Mouse (Mus musculus) limb, embryonic 10.5 days (tissue): ENCODE data around the gene Bmp8b. TPM values are rescaled to one million over a fixed set of nuclear protein-coding genes. Genes with fewer than 3 reads are reported as not detected.
"Not testable (repeated sequence)": the region's sequence is repeated elsewhere in the genome, so short reads cannot be mapped to it uniquely, and the experiment has no call there.

ENCODE experiments used
- DNase-seq: peaks from one replicate; pipeline ENCODE4 v3.0.0-alpha.2; 2017; ENCODE audit warnings: low spot score
- H3K27ac ChIP-seq: fragments of 300-500 bp; sonication (generic); 2 replicates; pipeline ENCODE4 v1.5.1; 2016; ENCODE audit warnings: mild to moderate bottlenecking
- H3K27me3 ChIP-seq: fragments of 300-500 bp; sonication (generic); 2 replicates; pipeline ENCODE4 v1.6.1; 2016; ENCODE audit warnings: low read depth, mild to moderate bottlenecking; ENCODE audit not compliant: poor library complexity, severe bottlenecking
- H3K36me3 ChIP-seq: fragments of 300-500 bp; sonication (generic); 2 replicates; pipeline ENCODE4 v1.6.1; 2016; ENCODE audit warnings: mild to moderate bottlenecking, moderate library complexity
- H3K4me1 ChIP-seq: fragments of 300-500 bp; sonication (generic); 2 replicates; pipeline ENCODE4 v1.6.1; 2016
- H3K4me3 ChIP-seq: fragments of 300-500 bp; sonication (generic); 2 replicates; pipeline ENCODE4 v1.5.1; 2016; ENCODE audit warnings: mild to moderate bottlenecking, moderate library complexity
- H3K9me3 ChIP-seq: fragments of 300-500 bp; sonication (generic); replicated peaks from 2 replicates; pipeline ENCODE4 v1.6.1; 2016; ENCODE audit warnings: mild to moderate bottlenecking
- WGBS: fragments of 180-500 bp; shearing (Covaris S2); methylation state at CpG from one replicate; pipeline ENCODE4 v1.1.7; 2016; 5-methylcytosine and 5-hydroxymethylcytosine counted together
- polyA plus RNA-seq: library from polyadenylated mRNA; unstranded; fragments of >200 nt; fragmentation: Nextera tagmentation; extraction: Ambion mirVana; gene quantifications from 2 replicates; pipeline ENCODE4 v1.2.1, GENCODE M21; 2016

Bmp8b gene
- polyA plus RNA-seq, 1 experiment from 2014 or later: 0.29 TPM

DNA sequence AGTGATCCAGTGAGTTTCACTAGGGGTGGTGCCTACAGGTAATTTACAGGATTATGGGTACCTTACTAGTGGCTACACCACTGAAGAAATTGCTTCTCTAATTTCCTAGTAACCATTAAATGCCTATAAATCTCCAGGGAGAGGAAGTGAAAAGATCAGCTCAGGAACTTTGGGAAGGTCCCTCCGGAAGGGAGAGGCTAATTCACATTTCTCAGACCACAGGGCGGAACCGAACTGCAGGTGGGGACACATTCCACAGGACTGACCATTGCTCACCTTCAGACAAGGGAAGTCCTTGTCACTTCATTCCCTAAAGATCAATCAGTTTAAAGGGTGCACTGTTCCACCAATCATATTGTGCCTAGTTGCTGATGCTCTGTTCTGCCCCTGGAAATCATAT is 56.3 kb downstream of the Bmp8b start:
- peaks cover 11% of the 10 kb centered on the region for H3K4me1 ChIP-seq
- 73% methylated on average over 3 of the region's 3 CpGs for WGBS
- not testable (repeated sequence) for H3K4me3 ChIP-seq, H3K27ac ChIP-seq, DNase-seq, H3K9me3 ChIP-seq, H3K27me3 ChIP-seq, H3K36me3 ChIP-seq

DNA sequence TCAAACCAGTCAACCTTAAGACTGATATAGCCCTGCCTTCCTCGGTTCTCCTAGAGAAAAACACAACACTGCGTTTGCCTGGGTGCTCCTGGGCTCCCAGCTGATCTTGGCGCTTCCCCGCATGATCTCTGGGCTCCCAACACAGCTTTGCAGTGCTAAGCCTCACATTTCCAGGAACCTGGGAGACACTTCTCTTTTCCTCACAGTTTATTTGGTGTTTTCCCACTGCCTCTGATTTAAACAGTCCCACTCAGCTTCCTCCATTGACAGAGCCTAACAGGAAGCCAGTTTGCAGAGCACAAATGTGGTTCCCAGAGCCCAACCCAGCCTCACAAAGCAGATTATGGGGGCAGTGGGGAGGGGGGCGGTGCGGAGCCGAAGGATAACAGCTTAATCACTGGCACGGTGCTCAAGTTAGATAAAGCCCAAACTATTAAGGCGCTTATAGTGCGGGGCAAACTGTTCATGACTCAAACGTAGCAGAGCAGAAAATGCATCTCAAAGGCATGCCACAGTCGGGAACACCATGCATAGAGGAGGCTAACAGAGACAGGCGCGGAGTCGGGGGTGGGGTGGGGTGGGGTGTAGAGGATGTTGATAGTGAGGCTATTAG is 57.4 kb downstream of the Bmp8b start:
- H3K27ac ChIP-seq: no peak overlapping the region
- WGBS: 27% methylated on average over 15 of the region's 15 CpGs
- H3K36me3 ChIP-seq: no peaks in the 10 kb centered on the region
- no peak for DNase-seq
- H3K27me3 ChIP-seq: peaks cover 6% of the 10 kb centered on the region; the same call in 1 of the 2 replicates
- H3K4me3 ChIP-seq: no peak overlapping the region
- H3K4me1 ChIP-seq: peaks cover 11% of the 10 kb centered on the region
- no peaks in the 10 kb centered on the region for H3K9me3 ChIP-seq

DNA sequence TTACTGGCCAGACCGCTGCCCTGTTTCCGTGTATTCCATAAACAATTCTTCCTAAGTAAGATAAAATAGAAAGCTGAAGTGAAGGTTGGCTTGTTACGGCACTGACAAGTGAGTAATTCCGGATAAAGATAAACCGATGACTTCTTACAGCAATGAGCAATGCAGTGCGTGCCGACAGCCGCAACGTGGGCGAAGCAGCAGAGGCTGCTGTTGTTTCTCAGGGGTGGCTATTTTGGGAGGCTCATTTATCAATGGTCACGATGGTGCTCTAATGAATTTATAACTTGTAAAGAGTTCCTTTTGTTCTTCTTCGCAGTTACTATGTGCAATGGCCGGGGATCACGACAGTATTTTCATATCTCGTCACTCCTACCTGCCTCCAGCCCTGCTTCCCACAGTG is 59.2 kb downstream of the Bmp8b start:
- Histone ChIP-seq H3K4me1 (peaks cover 11% of the 10 kb centered on the region), H3K4me3 (no peak overlapping the region)

DNA sequence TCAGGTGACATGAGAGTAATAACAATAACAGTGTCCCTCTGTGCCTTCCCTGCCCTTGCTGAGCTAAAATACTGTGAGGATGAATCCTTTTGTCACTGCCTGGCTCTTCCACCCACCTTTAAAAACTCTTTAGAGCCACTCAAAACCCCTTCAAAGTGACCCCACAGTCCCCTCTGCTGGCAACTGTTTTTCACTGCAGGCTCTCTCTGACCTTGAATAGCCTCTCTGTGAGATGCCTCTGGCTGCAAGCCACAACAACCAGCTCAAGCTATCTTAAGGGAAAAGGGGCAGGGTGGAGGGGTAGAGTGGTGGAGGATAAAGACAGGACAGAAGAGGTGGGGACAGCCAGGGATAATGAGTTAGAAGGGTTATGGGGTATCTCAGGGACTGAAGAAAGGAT is 66.8 kb downstream of the Bmp8b start:
- no peaks in the 10 kb centered on the region for H3K9me3 ChIP-seq
- no peak for DNase-seq
- H3K36me3 ChIP-seq: no peaks in the 10 kb centered on the region
- H3K4me1 ChIP-seq: no peaks in the 10 kb centered on the region
- H3K27me3 ChIP-seq: peaks cover 30% of the 10 kb centered on the region; the same call in 1 of the 2 replicates
- no peak overlapping the region for H3K4me3 ChIP-seq
- no peak overlapping the region for H3K27ac ChIP-seq

More for the DNA sequence above, 59.2 kb downstream of the Bmp8b start:
- H3K36me3 ChIP-seq: no peaks in the 10 kb centered on the region
- H3K27ac ChIP-seq: no peak overlapping the region
- no peaks in the 10 kb centered on the region for H3K9me3 ChIP-seq
- peaks cover 6% of the 10 kb centered on the region; the same call in 1 of the 2 replicates for H3K27me3 ChIP-seq
- 85% methylated on average over 15 of the region's 15 CpGs for WGBS
- no peak for DNase-seq

Other genes starting within 250 kb of the Bmp8b start
- 45.3 and 46.5 TPM in 2 replicates for gene Cap1, start 219.1 kb upstream of the Bmp8b start, polyA plus RNA-seq
- gene Mfsd2a, start 144.0 kb upstream of the Bmp8b start, polyA plus RNA-seq: 10.1 and 10.7 TPM in 2 replicates
- 25.5 and 28.6 TPM in 2 replicates for gene Mycl, start 109.5 kb upstream of the Bmp8b start, polyA plus RNA-seq
- 17.7 and 17.8 TPM in 2 replicates for gene Trit1, start 88.6 kb upstream of the Bmp8b start, polyA plus RNA-seq
- gene Oxct2b, start 11.1 kb downstream of the Bmp8b start, polyA plus RNA-seq: not detected in 2 replicates
- 133 and 144 TPM in 2 replicates for gene Ppie, start 34.8 kb downstream of the Bmp8b start, polyA plus RNA-seq
- gene Hpcal4, start 78.1 kb downstream of the Bmp8b start, polyA plus RNA-seq: 0.28 and 0.48 TPM in 2 replicates
- not detected in 2 replicates for gene Nt5c1a, start 96.3 kb downstream of the Bmp8b start, polyA plus RNA-seq
- 1.8 and 2.2 TPM in 2 replicates for gene Heyl, start 128.4 kb downstream of the Bmp8b start, polyA plus RNA-seq
- gene Pabpc4, start 157.2 kb downstream of the Bmp8b start, polyA plus RNA-seq: 54.1 and 64.4 TPM in 2 replicates
- not detected in 2 replicates for gene Oxct2a, start 218.5 kb downstream of the Bmp8b start, polyA plus RNA-seq
- gene Bmp8a, start 238.1 kb downstream of the Bmp8b start, polyA plus RNA-seq: 0.19 and 0.24 TPM in 2 replicates